Mouse (Mus musculus) gonadal fat pad, adult 2 months (tissue): ENCODE data around the gene Foxq1. TPM values are rescaled to one million over a fixed set of nuclear protein-coding genes. Genes with fewer than 3 reads are reported as not detected.

Experiments
- DNase-seq: peaks from one replicate; pipeline ENCODE4 v3.0.0-alpha.2; 2012; ENCODE audit warnings: low read depth
- polyA plus RNA-seq: library from polyadenylated mRNA; depleted of rRNA; stranded (reverse); fragments of >200 nt; gene quantifications from 2 replicates; pipeline ENCODE4 v1.2.3, GENCODE M21; 2012; rRNA removed

Gene Foxq1
- polyA plus RNA-seq, 1 experiment, result 1.0 TPM

DNA sequence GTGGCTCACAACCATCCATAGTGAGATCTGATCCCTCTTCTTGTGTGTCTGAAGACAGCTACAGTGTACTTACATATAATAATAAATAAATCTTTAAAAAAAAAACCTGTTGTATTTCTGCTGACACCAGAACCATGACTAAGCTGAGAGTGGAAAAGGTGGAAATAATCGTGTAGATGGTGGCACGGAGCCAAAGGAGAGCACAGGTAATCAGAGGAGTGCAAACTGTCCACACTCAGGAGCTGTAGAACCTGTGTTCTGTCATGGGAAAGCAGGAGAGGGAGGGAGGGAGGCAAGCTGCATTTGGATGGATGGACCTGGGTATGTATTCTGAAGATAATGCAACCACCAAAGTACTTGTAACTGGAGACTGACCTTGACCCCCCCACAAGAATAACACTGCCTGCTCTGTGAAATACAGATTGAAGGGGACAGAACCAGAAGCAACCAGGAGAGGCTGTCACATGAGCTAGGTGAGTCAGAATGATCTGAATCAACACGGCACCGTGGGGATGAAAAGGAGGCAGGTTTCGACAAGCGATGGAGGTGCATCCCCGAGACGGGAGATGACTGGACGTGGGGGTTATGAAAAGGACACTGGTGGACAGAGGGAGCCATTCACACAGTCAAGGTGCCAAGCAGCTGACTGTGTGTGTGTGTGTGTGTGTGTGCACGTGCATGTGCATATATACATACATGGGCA lies 17.0 kb downstream of the Foxq1 start:
- DNase-seq, result no peak

DNA sequence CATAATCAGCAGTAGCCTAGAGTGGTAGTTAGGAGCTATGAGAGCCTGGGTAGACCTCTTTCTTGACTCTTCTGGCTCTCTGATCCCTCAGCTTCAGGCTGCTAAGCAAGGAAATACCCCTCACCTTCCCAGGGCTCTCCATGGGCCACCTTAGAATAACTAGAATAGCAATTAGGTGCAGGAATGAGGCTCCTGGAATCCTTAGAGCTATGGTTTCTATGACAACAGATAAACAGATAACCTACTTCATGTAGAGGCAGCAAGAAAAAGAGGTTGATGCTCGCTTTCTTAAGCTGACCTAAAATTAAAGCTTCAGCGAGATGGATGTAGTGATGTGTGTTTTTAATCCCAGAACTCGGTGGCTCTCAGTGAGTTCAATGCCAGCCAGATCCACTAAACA lies 18.7 kb downstream of the Foxq1 start:
- DNase-seq, result no peak

DNA sequence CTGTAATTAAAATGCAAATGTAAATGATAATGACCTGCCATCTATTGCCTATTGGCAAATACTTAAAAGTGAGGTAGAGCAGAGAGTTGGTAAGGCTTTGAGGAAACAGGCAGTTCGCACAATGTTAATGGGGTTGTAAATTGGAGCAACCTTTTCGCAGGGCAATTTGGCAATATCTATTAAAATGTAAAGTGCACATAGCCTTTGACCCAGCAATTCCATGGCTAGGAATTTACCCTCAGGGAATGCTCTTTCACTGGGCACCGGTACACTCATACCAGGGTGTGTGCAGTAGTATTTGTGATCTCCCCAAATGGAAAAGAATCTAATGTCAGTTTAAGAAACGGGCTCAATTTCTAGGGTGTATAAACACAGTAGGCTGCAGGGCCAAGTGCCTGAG lies 20.8 kb downstream of the Foxq1 start:
- no peak for DNase-seq

GRCm38 (mm10) chr13:31577576-31577975 lies 21.6 kb downstream of the Foxq1 start:
- DNase-seq, result no peak

DNA sequence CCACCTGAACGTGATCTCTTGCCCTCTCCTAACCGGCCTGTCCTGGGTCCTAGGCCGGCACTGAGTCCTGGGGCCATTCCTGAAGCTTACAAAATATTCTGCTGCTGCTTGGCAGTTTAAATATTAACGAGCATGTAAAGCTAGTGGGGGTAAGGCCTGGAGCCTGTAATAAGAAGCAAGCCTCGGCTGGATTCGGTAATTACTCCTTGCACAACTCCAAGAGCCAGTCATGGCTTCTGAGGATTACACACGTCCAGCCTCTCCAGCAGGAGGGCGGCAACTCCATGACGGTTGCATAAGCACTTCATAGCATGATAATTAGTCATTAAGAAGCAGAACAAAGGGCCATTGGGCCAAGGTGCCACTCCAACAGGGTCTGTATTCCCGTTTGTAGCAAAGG lies 22.5 kb downstream of the Foxq1 start:
- DNase-seq, result peak; percentile 89

DNA sequence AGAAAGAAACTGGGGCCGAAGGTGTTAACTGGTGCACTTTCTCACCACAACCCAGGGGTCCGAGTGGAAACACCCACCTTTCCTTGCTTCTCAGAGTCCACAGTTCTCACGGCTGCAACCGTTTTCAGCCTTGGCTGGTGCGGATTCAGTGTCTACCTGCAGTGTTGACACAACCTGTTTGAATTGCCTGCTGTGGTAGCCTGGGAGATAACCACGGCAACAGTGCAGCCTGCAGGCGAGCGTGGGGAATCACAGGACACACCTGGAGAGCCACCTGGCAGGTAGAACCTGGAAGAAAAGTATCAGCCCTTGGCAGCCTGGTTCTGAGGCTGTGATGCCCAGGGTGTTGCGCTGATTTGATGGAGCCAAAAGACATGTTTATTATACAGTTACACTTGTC lies 23.9 kb downstream of the Foxq1 start:
- DNase-seq, result no peak

GRCm38 (mm10) chr13:31587341-31587740 lies 31.4 kb downstream of the Foxq1 start:
- DNase-seq, result no peak

GRCm38 (mm10) chr13:31599576-31599975 lies 43.6 kb downstream of the Foxq1 start:
- no peak for DNase-seq

DNA sequence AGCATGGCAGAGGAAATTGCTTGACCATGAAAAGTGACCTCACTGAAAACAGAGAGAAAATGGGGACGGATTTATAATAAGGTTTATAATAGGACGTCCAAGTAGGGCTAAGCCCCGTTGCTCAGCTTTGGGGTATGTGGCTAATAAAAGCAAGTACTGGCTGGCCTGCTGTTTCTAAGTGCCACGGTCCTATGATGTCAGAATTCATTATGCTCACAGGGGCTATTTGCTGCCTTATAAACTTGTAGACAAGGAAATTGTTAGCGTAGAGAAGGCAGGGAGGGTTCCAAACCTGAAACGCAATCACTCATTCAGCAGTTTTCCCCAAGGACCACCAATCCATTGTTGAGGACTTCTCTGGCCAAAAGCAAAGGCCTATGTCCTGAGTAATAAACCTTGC lies 48.0 kb downstream of the Foxq1 start:
- DNase-seq, result no peak

Other genes starting within 250 kb of the Foxq1 start
- gene A530084C06Rik, start 3.2 kb downstream of the Foxq1 start, polyA plus RNA-seq, result 0.15 and 0.19 TPM in 2 replicates
- 0.82 and 1.7 TPM in 2 replicates for gene Foxf2, start 69.7 kb downstream of the Foxq1 start, polyA plus RNA-seq